Mouse (Mus musculus): ENCODE measurements around the gene Ift88. TPM values are rescaled to one million over a fixed set of nuclear protein-coding genes. Genes with fewer than 3 reads are reported as not detected.

Gene Ift88
- 7.9 TPM for polyA plus RNA-seq (2014; fragmentation: Illumina TruSeq; extraction: RNeasy Lipid Tissue Mini Kit (QIAGEN cat#74804); ENCODE audit: insufficient read depth, low read depth, low replicate concordance)

DNA sequence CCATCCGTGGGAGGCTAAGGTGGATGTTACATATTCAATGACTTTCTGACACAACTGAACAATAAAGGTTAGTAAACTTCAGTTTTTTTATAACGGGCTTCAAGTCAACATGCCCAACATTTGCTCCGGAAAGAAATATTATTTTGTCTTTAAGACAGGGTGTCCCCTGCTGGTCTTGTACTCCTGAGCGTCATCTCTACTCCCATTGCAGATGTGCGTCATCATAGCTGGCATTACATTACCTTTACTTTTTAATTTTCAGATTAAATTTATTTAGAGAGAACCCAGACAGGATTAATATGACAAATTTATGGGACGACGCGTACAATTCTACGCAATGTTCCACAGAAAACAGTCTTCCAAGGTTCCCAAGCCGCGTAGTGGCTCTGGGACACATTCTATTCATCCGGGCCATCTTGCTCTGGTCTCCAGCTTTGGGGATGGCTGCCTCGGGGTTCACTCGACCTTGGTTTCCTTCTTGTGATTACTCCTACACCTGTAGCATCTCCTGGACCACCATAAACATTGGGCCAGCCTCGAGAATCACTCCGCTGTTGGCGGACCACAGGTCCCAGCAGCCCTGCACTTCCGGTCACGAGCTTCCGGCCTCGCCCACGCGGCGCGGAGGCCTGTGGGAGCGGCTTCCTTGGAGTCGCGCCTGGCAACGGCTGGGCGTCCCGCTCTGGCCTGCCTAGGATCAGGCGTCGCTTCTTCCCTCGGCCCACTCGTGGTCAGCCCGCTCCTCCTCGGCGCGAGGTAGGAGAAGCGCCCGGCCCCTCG, at the start of gene Ift88:
TSS of gene Ift88 (plus strand) at position 631 of the 780 bp plus-strand sequence.

DNA sequence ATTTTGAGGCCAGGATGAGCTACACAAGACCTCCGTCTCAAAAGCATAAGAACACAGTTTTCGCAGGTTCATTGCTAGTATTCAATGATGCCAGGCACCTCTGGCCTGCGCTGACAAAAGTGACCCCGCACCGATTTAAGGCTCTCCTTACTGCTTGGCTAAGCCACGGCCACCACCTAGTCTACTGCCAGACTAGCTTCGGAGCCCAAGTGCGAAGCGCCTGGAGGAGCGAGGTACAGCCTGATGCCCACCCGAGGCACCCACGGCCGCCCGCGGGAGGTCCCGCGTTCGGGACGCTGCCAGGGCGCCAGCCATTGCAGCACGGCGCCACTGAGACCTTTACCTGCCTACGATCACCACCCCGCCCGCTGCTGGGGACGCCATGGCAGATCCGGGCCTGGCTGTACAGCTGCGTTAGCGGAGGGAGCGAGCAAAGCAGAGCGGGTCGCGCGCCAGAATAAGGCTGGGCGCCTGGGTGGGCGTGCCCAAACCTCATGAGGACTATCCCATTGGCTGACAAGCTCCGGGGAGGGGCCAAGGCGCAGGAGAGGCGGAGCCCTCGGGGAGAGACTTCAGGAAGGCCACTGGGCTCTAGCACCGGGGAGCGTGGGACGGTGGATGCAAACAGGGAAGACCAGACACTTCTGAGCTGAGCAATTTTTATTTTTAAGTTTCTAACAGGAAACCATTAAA, 25.7 kb upstream of the Ift88 start, which contains the start of gene Cryl1:
TSS of gene Cryl1 (minus strand) at position 465 of the 693 bp plus-strand sequence.

DNA sequence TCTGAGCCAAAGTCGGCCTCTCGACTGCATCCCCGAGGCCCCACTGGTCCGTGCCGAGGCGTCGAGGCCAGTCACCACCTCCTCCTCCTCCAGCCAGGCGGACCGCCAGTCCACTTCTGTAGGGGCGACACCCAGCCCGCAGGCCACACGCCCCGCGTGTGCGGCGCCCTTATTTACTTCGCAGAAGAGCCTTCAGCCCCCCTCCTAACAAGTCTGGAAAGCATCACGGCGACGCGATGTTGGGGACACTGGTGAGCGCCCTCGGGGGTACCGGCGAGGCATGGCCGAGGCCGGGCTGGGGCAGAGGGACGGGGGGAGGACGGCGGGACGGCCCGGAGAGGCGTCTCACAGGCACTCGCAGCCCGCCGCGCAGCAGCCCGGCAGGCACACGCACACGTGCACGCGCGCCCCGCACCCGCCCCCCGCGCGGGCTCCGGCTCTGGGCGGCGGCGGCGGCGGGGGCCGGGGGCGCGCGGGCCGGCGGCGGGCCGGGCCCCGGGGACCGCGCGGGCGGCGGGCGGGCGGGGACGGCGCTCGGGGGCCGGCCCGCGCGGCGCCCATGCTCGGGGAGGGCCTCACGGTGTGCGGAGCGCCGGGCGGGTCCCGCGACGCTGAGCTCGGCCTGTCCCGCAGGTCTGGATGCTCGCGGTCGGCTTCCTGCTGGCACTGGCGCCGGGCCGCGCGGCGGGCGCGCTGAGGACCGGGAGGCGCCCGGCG, 101.0 kb downstream of the Ift88 start, which contains the start of gene Il17d:
TSS of gene Il17d (plus strand) at position 107 of the 717 bp plus-strand sequence.

Other genes with a start within 250 kb of the Ift88 start
- gene Cryl1, start 25.5 kb upstream of the Ift88 start, polyA plus RNA-seq (2014; fragmentation: Illumina TruSeq; extraction: RNeasy Lipid Tissue Mini Kit (QIAGEN cat#74804); ENCODE audit: insufficient read depth, low read depth, low replicate concordance), result 18.6 TPM
- gene Il17d, start 100.7 kb downstream of the Ift88 start, polyA plus RNA-seq (2014; fragmentation: Illumina TruSeq; extraction: RNeasy Lipid Tissue Mini Kit (QIAGEN cat#74804); ENCODE audit: insufficient read depth, low read depth, low replicate concordance), result 5.2 TPM
- gene Eef1akmt1, start 147.6 kb downstream of the Ift88 start, polyA plus RNA-seq (2014; fragmentation: Illumina TruSeq; extraction: RNeasy Lipid Tissue Mini Kit (QIAGEN cat#74804); ENCODE audit: insufficient read depth, low read depth, low replicate concordance), result 29.5 TPM
- 3.7 TPM for gene Xpo4, start 241.4 kb downstream of the Ift88 start, polyA plus RNA-seq (2014; fragmentation: Illumina TruSeq; extraction: RNeasy Lipid Tissue Mini Kit (QIAGEN cat#74804); ENCODE audit: insufficient read depth, low read depth, low replicate concordance)

Measured in lung, adult 10 weeks (tissue).